Mouse (Mus musculus): ENCODE measurements around the gene Cabp5. TPM values are rescaled to one million over a fixed set of nuclear protein-coding genes. Genes with fewer than 3 reads are reported as not detected.
"Not testable (repeated sequence)": the region's sequence is repeated elsewhere in the genome, so short reads cannot be mapped to it uniquely, and the experiment has no call there.

Gene Cabp5
- polyA plus RNA-seq (2015; fragmentation: Nextera tagmentation; extraction: Ambion mirVana), result 0.24 and 0.31 TPM in 2 replicates

DNA sequence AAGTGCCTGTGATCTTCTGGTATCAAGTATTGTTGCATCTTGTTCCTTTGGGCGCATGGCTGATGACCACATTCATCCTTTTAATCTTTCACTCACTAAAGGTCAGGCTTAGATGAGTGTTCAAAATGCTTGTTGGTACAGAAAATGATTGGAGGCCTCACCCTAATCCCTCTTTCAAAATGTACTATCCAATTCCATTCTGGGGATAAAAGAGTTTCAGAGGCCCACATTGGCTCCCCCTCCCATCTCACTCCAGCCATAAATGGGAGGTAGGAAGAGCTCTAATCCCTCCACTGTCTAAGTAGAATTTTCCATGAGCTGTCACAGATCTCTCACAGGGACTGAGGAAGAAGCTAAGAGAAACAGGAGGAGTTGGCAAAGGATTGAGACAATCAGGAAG is at the start of gene Cabp5:
TSS of gene Cabp5 (plus strand) at position 301 of the 400 bp plus-strand sequence.
- 72% methylated on average over 1 of the region's 1 CpGs for WGBS
- Histone ChIP-seq H3K4me2 (no peak within 1 kb of the TSS), H3K27me3 (replicated peaks) (no peaks in the 10 kb centered on the region)

DNA sequence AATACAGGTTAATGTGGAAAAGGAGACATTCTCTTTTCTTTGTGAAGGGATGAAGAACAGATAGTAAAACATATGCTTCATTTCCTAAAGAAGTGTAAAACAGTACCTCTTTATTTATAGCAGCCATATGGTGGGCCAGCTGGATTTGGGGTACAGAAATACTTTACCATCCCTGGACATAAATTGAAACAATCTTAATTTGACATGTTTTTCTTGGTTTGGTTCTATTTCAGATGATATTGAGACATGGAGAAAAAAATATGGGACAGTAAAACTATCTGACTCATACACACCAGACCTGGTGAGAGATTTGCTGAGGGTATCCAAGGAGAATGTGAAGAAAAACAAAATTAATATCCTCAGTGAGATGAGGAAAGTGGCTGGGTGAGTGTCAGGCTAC is 42.0 kb upstream of the Cabp5 start:
- Histone ChIP-seq H3K4me3 (no peak overlapping the region), H3K9me3 (no peaks in the 10 kb centered on the region), H3K4me1 (no peaks in the 10 kb centered on the region), H3K27ac (no peak overlapping the region), H3K27me3 (replicated peaks) (no peaks in the 10 kb centered on the region), H3K4me2 (no peak overlapping the region), H3K9ac (no peak overlapping the region), H3K36me3 (replicated peaks) (peaks cover 13% of the 10 kb centered on the region)
- no peak for ATAC-seq (replicated peaks)

More for the DNA sequence above, at the start of gene Cabp5:
- Histone ChIP-seq H3K9ac (no peak within 1 kb of the TSS), H3K4me1 (no peaks in the 10 kb centered on the region), H3K36me3 (replicated peaks) (no peaks in the 10 kb centered on the region), H3K9me3 (no peaks in the 10 kb centered on the region; the same call in 1 of the 2 replicates), H3K27ac (no peak within 1 kb of the TSS), H3K4me3 (no peak within 1 kb of the TSS)
- no peak for ATAC-seq (replicated peaks)

DNA sequence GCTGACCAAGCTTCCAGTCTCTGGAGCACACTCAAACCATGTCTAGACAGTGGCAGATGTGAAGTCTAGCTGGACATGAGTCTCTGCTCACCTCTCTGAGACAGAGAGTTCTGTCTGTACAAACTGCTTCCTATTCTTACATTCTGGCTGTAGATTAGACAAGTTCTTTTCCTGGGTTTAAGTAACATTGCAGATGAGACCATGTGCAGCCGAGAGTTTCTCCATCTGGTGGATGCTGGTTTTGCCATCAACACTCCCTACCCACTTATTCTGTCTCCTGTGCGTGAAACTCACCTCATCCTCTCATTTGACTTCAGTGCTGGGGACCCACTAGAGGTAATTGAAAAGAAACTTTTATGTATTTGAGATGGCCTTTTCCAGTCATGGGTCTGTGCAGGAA is 17.3 kb upstream of the Cabp5 start:
- H3K4me1 ChIP-seq, result no peaks in the 10 kb centered on the region
- WGBS, result 83% methylated on average over 2 of the region's 2 CpGs

DNA sequence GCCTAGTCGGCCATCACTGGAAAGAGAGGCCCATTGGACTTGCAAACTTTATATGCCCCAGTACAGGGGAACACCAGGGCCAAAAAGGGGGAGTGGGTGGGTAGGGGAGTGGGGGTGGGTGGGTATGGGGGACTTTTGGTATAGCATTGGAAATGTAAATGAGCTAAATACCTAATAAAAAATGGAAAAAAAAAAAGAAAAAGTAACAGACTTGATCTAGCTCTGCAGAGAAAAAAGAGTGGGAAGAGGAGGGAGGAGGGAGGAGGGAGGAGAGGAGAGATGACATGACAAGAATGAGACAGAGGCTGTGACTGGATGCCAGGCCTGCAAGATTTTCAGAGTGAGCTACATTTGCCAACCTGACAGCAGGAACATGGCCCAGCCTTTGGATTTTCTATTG is 52.6 kb downstream of the Cabp5 start, which contains the start of gene Bsph1:
TSS of gene Bsph1 (plus strand) at position 301 of the 400 bp plus-strand sequence.
- H3K27ac ChIP-seq; H3K4me3 ChIP-seq; H3K4me2 ChIP-seq; H3K27me3 ChIP-seq (replicated peaks); H3K36me3 ChIP-seq (replicated peaks); H3K4me1 ChIP-seq; H3K9ac ChIP-seq; ATAC-seq (replicated peaks): not testable (repeated sequence)
- WGBS, result 64% methylated on average over 1 of the region's 1 CpGs
- H3K9me3 ChIP-seq, result peaks cover 11% of the 10 kb centered on the region

More for the DNA sequence above, 17.3 kb upstream of the Cabp5 start:
- no peak for ATAC-seq (replicated peaks)
- H3K9ac ChIP-seq, result no peak overlapping the region
- no peaks in the 10 kb centered on the region for H3K9me3 ChIP-seq
- H3K27ac ChIP-seq, result no peak overlapping the region
- H3K27me3 ChIP-seq (replicated peaks), result no peaks in the 10 kb centered on the region
- H3K4me2 ChIP-seq, result no peak overlapping the region
- no peak overlapping the region for H3K4me3 ChIP-seq
- no peaks in the 10 kb centered on the region for H3K36me3 ChIP-seq (replicated peaks)

Other genes with a start within 250 kb of the Cabp5 start
- gene Vmn1r88, start 238.6 kb upstream of the Cabp5 start, polyA plus RNA-seq (2015; fragmentation: Nextera tagmentation; extraction: Ambion mirVana), result not detected in 2 replicates
- gene Vmn1r89, start 185.1 kb upstream of the Cabp5 start, polyA plus RNA-seq (2015; fragmentation: Nextera tagmentation; extraction: Ambion mirVana), result not detected in 2 replicates
- gene Lig1, start 120.8 kb upstream of the Cabp5 start, polyA plus RNA-seq (2015; fragmentation: Nextera tagmentation; extraction: Ambion mirVana), result 34.6 and 36.8 TPM in 2 replicates
- 16.9 and 18.0 TPM in 2 replicates for gene Zswim9, start 119.4 kb upstream of the Cabp5 start, polyA plus RNA-seq (2015; fragmentation: Nextera tagmentation; extraction: Ambion mirVana)
- 1.0 and 1.3 TPM in 2 replicates for gene Pla2g4c, start 73.5 kb upstream of the Cabp5 start, polyA plus RNA-seq (2015; fragmentation: Nextera tagmentation; extraction: Ambion mirVana)
- not detected in 2 replicates for gene Bsph1, start 52.7 kb downstream of the Cabp5 start, polyA plus RNA-seq (2015; fragmentation: Nextera tagmentation; extraction: Ambion mirVana)
- gene Bsph2, start 172.9 kb downstream of the Cabp5 start, polyA plus RNA-seq (2015; fragmentation: Nextera tagmentation; extraction: Ambion mirVana), result not detected in 2 replicates
- not detected in 2 replicates for gene Sult2a5, start 225.8 kb downstream of the Cabp5 start, polyA plus RNA-seq (2015; fragmentation: Nextera tagmentation; extraction: Ambion mirVana)